Mouse (Mus musculus) liver, embryonic 14.5 days (tissue): ENCODE results near the gene Cd5l.

Experiments
- CTCF ChIP-seq: IDR thresholded peaks from 2 replicates; pipeline ENCODE4 v1.5.1; 2016; ENCODE audit warnings: antibody characterized with exemption, low read depth, control low read depth
- EP300 ChIP-seq: IDR thresholded peaks from 2 replicates; pipeline ENCODE4 v1.6.1; 2016; ENCODE audit warnings: antibody characterized with exemption, low read depth

DNA sequence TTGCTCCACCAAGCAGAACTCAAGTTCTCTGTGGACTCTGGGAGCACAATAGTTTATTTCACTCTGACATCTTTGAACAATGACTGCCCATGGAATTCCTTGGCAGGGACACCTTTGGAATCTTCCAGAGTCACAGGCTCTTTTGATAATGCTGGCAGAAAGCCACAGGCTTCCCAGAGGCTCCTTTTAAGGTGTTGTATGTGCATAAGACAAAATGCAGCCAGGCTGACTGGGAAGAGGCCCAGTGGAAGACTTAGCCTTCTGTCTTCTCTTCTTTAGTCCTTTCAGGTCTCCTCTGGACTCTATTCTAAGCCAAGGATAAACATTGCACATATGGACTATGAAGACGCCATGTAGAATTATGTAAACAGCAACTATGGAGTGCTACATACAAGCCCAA lies 33.3 kb downstream of the Cd5l start:
- TF ChIP-seq CTCF (no peak), EP300 (no peak)
